Mouse (Mus musculus) embryo, embryonic 11 days (tissue): ENCODE measurements around the gene Inha.

ENCODE experiments used
- DNase-seq: peaks from one replicate; pipeline ENCODE4 v3.0.0-alpha.2; 2015

Gene Inha

GRCm38 (mm10) chr1:75490785-75491551 is 15.9 kb upstream of the Inha start:
- no peak for DNase-seq

GRCm38 (mm10) chr1:75492579-75493170 is 14.2 kb upstream of the Inha start:
- DNase-seq: no peak

DNA sequence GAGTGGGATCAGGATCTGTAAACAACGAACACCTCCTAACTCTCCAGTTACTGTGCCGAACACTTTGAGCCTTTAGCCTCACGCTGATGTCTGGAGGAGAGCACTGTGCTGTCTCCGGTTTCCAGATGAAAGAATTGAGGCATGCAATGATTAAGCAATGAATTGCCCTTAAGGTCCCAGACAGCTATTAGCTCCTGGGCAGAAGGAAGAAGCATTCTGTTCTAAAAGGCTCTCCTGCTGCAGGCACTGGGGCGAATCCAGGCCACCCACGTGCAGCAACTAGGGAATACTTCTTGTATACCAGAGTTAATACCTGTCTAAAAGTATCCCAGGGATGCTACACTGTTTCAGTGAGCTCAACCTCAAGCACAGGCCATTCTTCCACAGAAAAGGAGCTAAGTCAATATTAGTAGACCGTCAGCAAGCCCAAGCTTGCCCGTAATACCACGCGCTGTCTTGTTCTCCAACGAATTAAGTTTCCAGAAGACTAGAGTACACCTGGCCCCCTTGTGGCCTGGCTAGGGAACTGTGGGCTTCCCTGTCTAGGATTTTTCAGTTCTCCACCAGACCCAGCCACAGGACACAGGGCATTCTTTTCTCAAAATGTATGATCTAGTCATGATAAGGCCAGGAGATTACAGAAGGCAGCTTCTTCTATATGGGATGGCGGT is 11.9 kb upstream of the Inha start:
- peak; percentile 78 for DNase-seq

GRCm38 (mm10) chr1:75498897-75499296 is 8.0 kb upstream of the Inha start:
- no peak for DNase-seq

- no peak for DNase-seq
Measured at GRCm38 (mm10) chr1:75499441-75499840, 7.4 kb upstream of the Inha start.

- DNase-seq: no peak
Measured at GRCm38 (mm10) chr1:75501905-75502304, 5.0 kb upstream of the Inha start.

DNA sequence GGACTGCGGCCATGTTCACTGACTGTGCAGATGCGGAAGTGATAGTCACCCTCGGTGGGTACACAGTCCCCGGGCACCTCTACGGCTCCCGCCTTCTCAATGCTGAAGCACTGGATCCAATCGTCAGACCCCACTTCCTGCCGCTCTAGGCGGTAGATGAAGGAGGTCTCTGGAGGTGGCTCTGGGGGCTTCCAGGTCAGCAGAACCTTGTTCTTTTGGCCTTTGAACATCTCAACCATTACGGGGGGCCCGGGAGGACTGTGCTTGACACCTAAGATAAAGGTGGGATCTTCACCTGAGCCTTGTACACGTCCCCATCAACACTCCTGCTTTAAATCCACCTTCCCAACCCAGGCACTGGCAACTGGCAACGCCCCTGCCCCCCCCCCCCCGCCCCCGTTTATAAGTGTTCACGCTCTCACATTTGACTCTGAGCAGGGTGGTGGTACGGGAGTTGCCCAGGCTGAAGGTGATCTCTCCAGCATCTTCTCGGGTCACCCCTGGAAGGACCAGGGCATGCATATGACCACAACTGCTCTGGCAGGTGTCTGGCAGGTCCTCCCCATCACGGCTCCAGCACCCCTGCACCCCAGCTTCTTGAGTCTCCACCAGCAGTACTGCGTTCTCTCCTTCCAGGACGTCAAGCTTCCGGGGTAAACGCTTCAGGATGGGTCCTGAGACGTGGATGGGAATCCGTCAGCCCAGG is 3.8 kb upstream of the Inha start:
- DNase-seq: no peak

DNA sequence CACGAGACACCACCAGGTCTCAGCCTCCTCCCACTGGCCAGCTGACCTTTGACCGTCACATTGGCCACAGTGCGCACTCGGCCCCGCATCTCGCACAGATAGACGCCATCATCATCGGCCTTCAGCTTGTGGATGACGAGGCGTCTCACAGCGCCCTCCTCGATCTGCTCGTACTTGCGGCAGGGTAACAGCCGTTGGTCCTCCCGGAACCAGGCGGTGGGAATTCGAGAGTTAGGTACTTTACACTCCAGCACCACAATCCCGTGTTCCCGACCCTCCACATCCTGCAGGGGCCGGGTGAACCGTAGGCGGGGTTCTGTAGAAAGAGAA is 3.3 kb upstream of the Inha start:
- DNase-seq: no peak

GRCm38 (mm10) chr1:75504256-75505045 is 2.4 kb upstream of the Inha start:
- no peak for DNase-seq

GRCm38 (mm10) chr1:75505159-75505955 is 1.5 kb upstream of the Inha start:
- DNase-seq: peak; percentile 81

GRCm38 (mm10) chr1:75505956-75506831 is 683 bp upstream of the Inha start, which contains the start of gene Obsl1:
Obsl1 (minus strand) TSS chr1:75506452.
- peak; percentile 91 for DNase-seq

DNA sequence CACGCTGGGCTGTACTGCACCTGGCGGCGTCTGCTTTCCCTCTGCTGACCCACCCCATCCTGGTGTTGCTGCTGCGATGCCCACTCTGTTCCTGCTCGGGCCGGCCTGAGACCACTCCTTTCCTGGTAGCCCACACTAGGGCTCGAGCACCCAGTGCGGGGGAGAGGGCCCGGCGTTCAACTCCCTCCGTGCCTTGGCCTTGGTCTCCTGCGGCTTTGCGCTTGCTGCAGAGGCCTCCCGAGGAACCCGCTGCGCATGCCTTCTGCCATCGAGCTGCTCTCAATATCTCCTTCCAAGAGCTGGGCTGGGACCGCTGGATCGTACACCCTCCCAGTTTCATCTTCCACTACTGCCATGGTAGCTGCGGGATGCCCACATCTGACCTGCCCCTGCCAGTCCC is 2.7 kb downstream of the Inha start:
- DNase-seq: no peak

DNA sequence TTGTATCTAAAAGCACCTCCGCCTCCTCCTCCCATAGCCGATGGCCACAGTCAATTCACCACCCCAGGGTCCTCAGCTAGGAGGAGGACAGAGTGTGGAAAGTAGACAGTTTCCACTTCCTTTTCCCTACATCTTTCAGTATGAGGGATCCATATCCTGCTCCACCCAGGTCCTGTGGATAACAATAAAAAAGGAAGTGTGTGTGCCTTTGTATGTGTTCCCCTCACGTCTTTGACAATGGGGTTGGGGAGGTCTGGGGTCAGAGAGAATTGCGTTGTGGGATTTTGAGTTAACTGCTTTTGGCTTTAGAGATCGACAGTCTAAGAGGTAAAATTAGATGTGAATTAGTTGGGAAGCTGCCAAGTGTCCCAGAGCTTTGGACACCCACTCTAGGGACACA is 3.3 kb downstream of the Inha start:
- DNase-seq: no peak

- DNase-seq: peak; percentile 62
Measured at GRCm38 (mm10) chr1:75511437-75512210, 4.7 kb downstream of the Inha start.

DNA sequence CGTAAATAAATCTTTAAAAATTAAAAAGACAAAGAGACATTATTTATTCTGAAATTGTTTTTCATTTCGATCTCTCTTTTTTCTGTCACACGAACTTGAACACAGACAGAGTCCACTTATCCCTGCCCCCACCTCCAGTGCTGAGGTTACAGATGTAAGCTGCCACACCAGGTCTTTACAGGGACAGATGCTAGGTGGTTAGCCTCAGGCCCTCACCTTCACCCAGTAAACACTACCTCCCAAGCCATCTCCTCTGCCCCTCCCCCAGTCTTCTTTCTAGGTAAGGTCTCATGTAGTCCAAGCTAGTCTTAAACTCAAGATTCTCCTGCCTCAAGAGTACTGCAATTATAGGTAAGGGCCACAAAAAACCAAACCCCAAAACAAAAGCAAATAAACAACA is 5.7 kb downstream of the Inha start:
- DNase-seq: no peak

- no peak for DNase-seq
Measured at GRCm38 (mm10) chr1:75516703-75517380, 10.0 kb downstream of the Inha start.

GRCm38 (mm10) chr1:75517984-75518383 is 11.1 kb downstream of the Inha start:
- DNase-seq: no peak

DNA sequence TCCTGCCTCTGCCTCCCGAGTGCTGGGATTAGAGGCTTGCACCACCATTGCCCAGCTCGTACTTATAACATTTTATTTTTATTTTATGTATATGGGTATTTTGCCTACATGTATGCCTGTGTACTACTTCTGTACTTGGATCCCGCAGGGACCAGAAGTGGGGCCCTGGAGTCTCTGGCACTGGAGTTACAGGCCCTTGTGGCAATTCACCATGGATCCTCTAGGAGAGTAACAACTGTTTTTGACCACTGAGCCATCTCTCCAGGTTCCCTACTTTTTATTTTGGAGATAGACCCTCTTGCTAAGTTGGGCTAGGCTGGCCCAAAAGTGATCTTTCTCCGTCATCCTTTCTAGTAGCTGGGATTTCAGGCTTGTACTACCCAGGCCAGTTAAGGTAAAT is 11.6 kb downstream of the Inha start:
- no peak for DNase-seq

- DNase-seq: no peak
Measured at GRCm38 (mm10) chr1:75519576-75519975, 12.7 kb downstream of the Inha start.
